Comparison of ENCODE assay signal across 26 mouse cellular contexts in genomic region chr6:97818128-97818527, GRCm38 (mm10). TPM values are rescaled to one million over a fixed set of nuclear protein-coding genes. Genes with fewer than 3 reads are reported as not detected.
DNase-seq lines count a peak whose midpoint lies in the region; ATAC-seq and TF ChIP-seq lines count a peak whose summit lies in the region.
"Had no signal": no experiment of that assay in that cellular context is flagged by ENCODE, and none has a peak within 500 bp of the region (broad histone marks: within the 10 kb centered on the region; RNA-seq: fewer than 3 reads in every experiment).

No protein-coding gene starts in this region.

- no peak overlapping the region for H3K4me2 ChIP-seq in heart, embryonic 12.5 days
- H3K4me2 ChIP-seq: forebrain, embryonic 12.5 days; heart, embryonic 15.5 days; hindbrain, embryonic 13.5 days; liver, embryonic 15.5 days; midbrain, embryonic 15.5 days had no signal

- 39% methylated on average over 6 of the region's 6 CpGs for WGBS in heart, embryonic 12.5 days
- WGBS in heart, adult 2 months = 50% methylated on average over 6 of the region's 6 CpGs

- no peak overlapping the region for H3K9ac ChIP-seq in heart, embryonic 12.5 days
- no peak overlapping the region for H3K9ac ChIP-seq in heart, adult 2 months (ENCODE audit: low read depth, low read length)
- H3K9ac ChIP-seq: forebrain, embryonic 12.5 days; heart, embryonic 15.5 days; hindbrain, embryonic 13.5 days; liver, embryonic 15.5 days; midbrain, embryonic 15.5 days had no signal

- no peak overlapping the region for H3K27ac ChIP-seq in heart, embryonic 12.5 days (ENCODE audit: poor library complexity, severe bottlenecking)
- no peak overlapping the region for H3K27ac ChIP-seq in heart, adult 2 months
- H3K27ac ChIP-seq: forebrain, embryonic 12.5 days; heart, embryonic 15.5 days; hindbrain, embryonic 13.5 days; limb, embryonic 10.5 days; liver, embryonic 15.5 days; midbrain, embryonic 15.5 days had no signal

- no peak for TF ChIP-seq POLR2A in heart, adult 2 months (IDR thresholded peaks at IDR 0.05; ENCODE audit: insufficient read depth, low read depth, low read length)

- H3K79me2 ChIP-seq in heart, adult 2 months (replicated peaks; ENCODE audit: control insufficient read depth, insufficient read depth, low read length) = no peaks in the 10 kb centered on the region
- no peaks in the 10 kb centered on the region for H3K79me2 ChIP-seq in C2C12 (ENCODE audit: control insufficient read depth, insufficient read depth)

- no peak overlapping the region for H3K4me3 ChIP-seq in heart, embryonic 12.5 days
- no peak overlapping the region for H3K4me3 ChIP-seq in heart, adult 2 months
- no peak overlapping the region for H3K4me3 ChIP-seq in C2C12 (ENCODE audit: insufficient read depth, poor library complexity, severe bottlenecking)
- H3K4me3 ChIP-seq: forebrain, embryonic 12.5 days; heart, embryonic 15.5 days; hindbrain, embryonic 13.5 days; limb, embryonic 10.5 days; liver, embryonic 15.5 days; megakaryocyte, embryonic 14.5 days; midbrain, embryonic 15.5 days had no signal

- H3K36me3 ChIP-seq in heart, embryonic 12.5 days = no peaks in the 10 kb centered on the region
- H3K36me3 ChIP-seq in heart, adult 2 months (ENCODE audit: control insufficient read depth, insufficient read depth, low read length) = peaks cover 11% of the 10 kb centered on the region
- no peaks in the 10 kb centered on the region for H3K36me3 ChIP-seq in C2C12 (ENCODE audit: control insufficient read depth, insufficient read depth)
- H3K36me3 ChIP-seq: forebrain, embryonic 12.5 days; heart, embryonic 15.5 days; hindbrain, embryonic 13.5 days; limb, embryonic 10.5 days; liver, embryonic 15.5 days; midbrain, embryonic 15.5 days had no signal

- peaks cover 34% of the 10 kb centered on the region for H3K4me1 ChIP-seq in heart, embryonic 12.5 days (replicated peaks)
- peaks cover 2% of the 10 kb centered on the region; the same call in 1 of the 2 replicates for H3K4me1 ChIP-seq in heart, adult 2 months (ENCODE audit: control insufficient read depth, insufficient read depth, low read length)
- H3K4me1 ChIP-seq: forebrain, embryonic 12.5 days; hindbrain, embryonic 13.5 days; liver, embryonic 15.5 days; midbrain, embryonic 15.5 days had no signal

- H3K27me3 ChIP-seq in heart, embryonic 12.5 days (replicated peaks) = no peaks in the 10 kb centered on the region
- H3K27me3 ChIP-seq in heart, adult 2 months (ENCODE audit: control insufficient read depth, insufficient read depth, low read length) = no peaks in the 10 kb centered on the region
- H3K27me3 ChIP-seq in C2C12 (ENCODE audit: control insufficient read depth, insufficient read depth, insufficient read length) = no peaks in the 10 kb centered on the region
- H3K27me3 ChIP-seq: forebrain, embryonic 12.5 days; heart, embryonic 15.5 days; hindbrain, embryonic 13.5 days; liver, embryonic 15.5 days; megakaryocyte, embryonic 14.5 days; midbrain, embryonic 15.5 days had no signal

- DNase-seq in heart, adult 2 months = no peak
- no peak for DNase-seq in neural tube, embryonic 10.5 days (ENCODE audit: extremely low spot score, low spot score)
- DNase-seq in cerebellum, adult 8-10 months = no peak
- no peak for DNase-seq in adrenal gland, postnatal 14 days
- DNase-seq: adrenal gland, adult 8-10 months; cerebellum, adult 9-10 months; heart, postnatal 36 days; kidney, adult 18-20 months; kidney, postnatal 10 days; liver; right cerebral cortex, adult 18-20 months; thymus, adult 2 months; thymus, postnatal 4 days had no signal

- no peak for TF ChIP-seq CTCF in heart, adult 2 months (IDR thresholded peaks at IDR 0.05)
- TF ChIP-seq CTCF in C2C12 (IDR thresholded peaks at IDR 0.05; ENCODE audit: control insufficient read depth, insufficient read depth, insufficient read length) = no peak

- intact Hi-C loops in heart, adult 2 months (cut with DNase I) = no loop called here

- H3K79me3 ChIP-seq in C2C12 (ENCODE audit: low read depth) = no peaks in the 10 kb centered on the region

- peak; percentile 57; the same call in 1 of the 2 replicates for ATAC-seq in heart, embryonic 12.5 days (ENCODE audit: insufficient number of reproducible peaks, low FRiP score)
- ATAC-seq in common myeloid progenitor, adult 5-6 weeks (replicated peaks; ENCODE audit: low read depth, poor library complexity, severe bottlenecking) = peak; percentile 34
- ATAC-seq in megakaryocyte progenitor cell, adult 5-6 weeks (replicated peaks; ENCODE audit: poor library complexity) = peak; percentile 49
- ATAC-seq: activated CD4-positive, CD25-positive, alpha-beta regulatory T cell, adult 4 months; inflammation-experienced regulatory T-cells, adult 6 months; midbrain, embryonic 15.5 days had no signal

- TF ChIP-seq EP300 in heart, adult 2 months (IDR thresholded peaks at IDR 0.05; ENCODE audit: insufficient read depth, low read depth, low read length) = no peak

- H3K9me3 ChIP-seq in heart, embryonic 12.5 days (replicated peaks) = no peaks in the 10 kb centered on the region
- H3K9me3 ChIP-seq: forebrain, embryonic 12.5 days; heart, embryonic 15.5 days; hindbrain, embryonic 13.5 days; limb, embryonic 10.5 days; liver, embryonic 15.5 days; megakaryocyte, embryonic 14.5 days; midbrain, embryonic 15.5 days had no signal

- H3ac ChIP-seq in C2C12 (ENCODE audit: control insufficient read depth, insufficient read length, low read depth) = no peak overlapping the region

TF ChIP-seq in C2C12, 6 proteins besides CTCF, POLR2A, EP300 and RAD21:
- TF ChIP-seq CEBPB (IDR thresholded peaks at IDR 0.05; ENCODE audit: low read depth) = peak; percentile 89
- no peak for TF ChIP-seq MAX (IDR thresholded peaks at IDR 0.05)
- peak; percentile 26 for TF ChIP-seq FOSL1 (IDR thresholded peaks at IDR 0.05; ENCODE audit: insufficient read depth, low read length, poor library complexity, severe bottlenecking)
TF ChIP-seq in C2C12: peak in this region for 2.

RNA-seq across cellular contexts. Expression of gene Mitf, which starts 11.3 kb away (rescaled TPM):
- polyA plus RNA-seq in heart, embryonic 12.5 days (2016; fragmentation: Nextera tagmentation; extraction: Ambion mirVana) = 19.5 and 20.9 TPM in 2 replicates
- 10 to 100 TPM; 50.6 to 68.3 TPM for total RNA-seq in heart, adult 2 months (2021)
- 23.4 and 36.3 TPM in 2 replicates for polyA plus RNA-seq in heart, adult 2 months (2012; rRNA removed)
- 0.70 TPM for polyA plus RNA-seq in C2C12 (2012; fragmentation: generic; extraction: Trizol)
- 4.5 and 6.3 TPM in 2 replicates for total RNA-seq in common myeloid progenitor, adult 5-6 weeks (2017)
- total RNA-seq in megakaryocyte progenitor cell, adult 5-6 weeks (2015) = 7.6 and 9.7 TPM in 2 replicates
- 5.8 and 7.9 TPM in 2 replicates for total RNA-seq in megakaryocyte progenitor cell, adult 5-6 weeks (2017)
- 5.3 and 8.2 TPM in 2 replicates for total RNA-seq in adrenal gland, postnatal 14 days (2021)
